Mouse (Mus musculus) G1E (cell line): ENCODE data around the gene C1rl.
"Not testable (repeated sequence)": the region's sequence is repeated elsewhere in the genome, so short reads cannot be mapped to it uniquely, and the experiment has no call there.

Experiments
- CTCF ChIP-seq: IDR thresholded peaks from 2 replicates; pipeline ENCODE4 v1.5.1; 2012; ENCODE audit warnings: low read depth, low read length, inconsistent platforms, mixed read lengths
- GATA1 ChIP-seq: IDR thresholded peaks from 2 replicates; pipeline ENCODE4 v1.6.1; 2012; ENCODE audit warnings: borderline replicate concordance, low read length, inconsistent platforms, mixed read lengths
- GATA2 ChIP-seq: IDR thresholded peaks from 2 replicates; pipeline ENCODE4 v1.6.1; 2012; ENCODE audit warnings: low read depth, low read length, inconsistent platforms, borderline replicate concordance
- POLR2AphosphoS5 ChIP-seq: IDR thresholded peaks from 2 replicates; pipeline ENCODE4 v1.6.1; 2012; ENCODE audit warnings: low read depth, low read length, inconsistent platforms; ENCODE audit not compliant: insufficient replicate concordance
- TAL1 ChIP-seq: conservative IDR thresholded peaks from 2 replicates; pipeline ENCODE4 v1.6.1; 2012; ENCODE audit warnings: low read depth, low read length, inconsistent platforms, mixed read lengths

- TF ChIP-seq CTCF, POLR2AphosphoS5, GATA1, TAL1, GATA2: not testable (repeated sequence)
These were observed 49.4 kb downstream of the C1rl start, which contains the start of gene C1s1 for GRCm38 (mm10) chr6:124542284-124542683.
